Mouse (Mus musculus): Measurements from ENCODE around the gene Sertm1.

DNA sequence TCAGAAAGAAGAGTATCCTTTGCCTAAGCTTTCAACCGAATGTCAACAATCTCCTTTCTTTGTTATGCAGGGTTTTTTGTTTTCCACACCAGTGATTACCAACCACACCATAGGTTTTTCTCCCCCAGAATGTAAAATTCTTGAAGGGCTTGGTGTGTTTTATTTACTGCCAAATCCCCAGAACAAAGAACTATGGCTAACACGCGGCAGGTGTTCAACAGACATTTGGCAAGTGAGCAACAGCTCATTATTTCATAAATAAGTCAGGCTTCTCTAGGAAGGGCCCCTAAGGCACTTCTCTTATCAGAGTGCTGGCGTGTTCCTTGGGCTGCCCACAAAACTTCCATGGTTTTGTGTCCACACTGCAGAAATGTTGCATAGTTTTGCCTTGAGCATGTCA, 23.5 kb downstream of the Sertm1 start:
- TF ChIP-seq CTCF (IDR thresholded peaks at IDR 0.05; ENCODE audit: extremely low read depth, insufficient read depth, insufficient read length, insufficient replicate concordance) (no peak), POLR2A (IDR thresholded peaks at IDR 0.05; ENCODE audit: low read depth, low read length) (no peak)
